Mouse (Mus musculus) heart, embryonic 11.5 days (tissue): Measurements from ENCODE around the gene Zfp362. TPM values are rescaled to one million over a fixed set of nuclear protein-coding genes. Genes with fewer than 3 reads are reported as not detected.

ENCODE experiments used
- ATAC-seq: fragments of 200-750 bp; cut with Nextera tagmentation; replicated peaks from 2 replicates; pipeline ENCODE4 v1.8.0; 2017; ENCODE audit warnings: moderate library complexity; ENCODE audit not compliant: insufficient number of reproducible peaks, low FRiP score, low TSS enrichment
- H3K27ac ChIP-seq: fragments of 300-500 bp; sonication (generic); 2 replicates; pipeline ENCODE4 v1.5.1; 2014; ENCODE audit warnings: mild to moderate bottlenecking, low read depth, low read length
- H3K27me3 ChIP-seq: fragments of 300-500 bp; sonication (generic); 2 replicates; pipeline ENCODE4 v1.6.1; 2014; ENCODE audit warnings: mild to moderate bottlenecking, low read length, mixed read lengths; ENCODE audit not compliant: control insufficient read depth, insufficient read depth
- H3K36me3 ChIP-seq: fragments of 300-500 bp; sonication (generic); 2 replicates; pipeline ENCODE4 v1.6.1; 2014; ENCODE audit warnings: mild to moderate bottlenecking, low read length, moderate library complexity, mixed read lengths; ENCODE audit not compliant: control insufficient read depth, insufficient read depth
- H3K4me1 ChIP-seq: fragments of 300-500 bp; sonication (generic); 2 replicates; pipeline ENCODE4 v1.6.1; 2014; ENCODE audit warnings: low read length; ENCODE audit not compliant: control insufficient read depth, insufficient read depth
- H3K4me2 ChIP-seq: fragments of 300-500 bp; sonication (generic); 2 replicates; pipeline ENCODE4 v1.6.1; 2014; ENCODE audit warnings: mild to moderate bottlenecking, moderate library complexity
- H3K4me3 ChIP-seq: fragments of 300-500 bp; sonication (generic); 2 replicates; pipeline ENCODE4 v1.5.1; 2014; ENCODE audit warnings: low read depth, low read length
- H3K9ac ChIP-seq: fragments of 300-500 bp; sonication (generic); 2 replicates; pipeline ENCODE4 v1.6.1; 2014; ENCODE audit warnings: mild to moderate bottlenecking, low read depth, low read length, moderate library complexity
- H3K9me3 ChIP-seq: fragments of 300-500 bp; sonication (generic); replicated peaks from 2 replicates; pipeline ENCODE4 v1.6.1; 2016; ENCODE audit warnings: low read length; ENCODE audit not compliant: control insufficient read depth
- WGBS: fragments of 180-500 bp; shearing (Covaris S2); extraction: QIAGEN DNeasy Blood & Tissue Kit; methylation state at CpG from one replicate; pipeline ENCODE4 v1.1.7; 2014; ENCODE audit not compliant: insufficient replicate concordance; 5-methylcytosine and 5-hydroxymethylcytosine counted together
- polyA plus RNA-seq: library from polyadenylated mRNA; unstranded; fragments of >200 nt; fragmentation: Nextera tagmentation; extraction: Ambion mirVana; gene quantifications from 2 replicates; pipeline ENCODE4 v1.2.1, GENCODE M21; 2014

Gene Zfp362
- polyA plus RNA-seq, 1 experiment from 2014 or later = 21.3 TPM

GRCm38 (mm10) chr4:128805150-128806042 lies 449 bp downstream of the Zfp362 start:
- H3K4me3 ChIP-seq = peak overlapping the region; percentile 81
- under 1% methylated on average over 47 of the region's 74 CpGs for WGBS
- H3K9ac ChIP-seq = peak overlapping the region; percentile 95
- no peaks in the 10 kb centered on the region for H3K27me3 ChIP-seq
- peaks cover 36% of the 10 kb centered on the region for H3K4me1 ChIP-seq
- peak overlapping the region; percentile 92 for H3K4me2 ChIP-seq
- ATAC-seq = no peak
- no peaks in the 10 kb centered on the region for H3K36me3 ChIP-seq
- H3K27ac ChIP-seq = peak overlapping the region; percentile 96
- no peaks in the 10 kb centered on the region for H3K9me3 ChIP-seq

GRCm38 (mm10) chr4:128804426-128805149 lies 1.3 kb downstream of the Zfp362 start:
- H3K4me2 ChIP-seq = peak overlapping the region; percentile 92
- ATAC-seq = no peak
- peak overlapping the region; percentile 95 for H3K9ac ChIP-seq
- H3K36me3 ChIP-seq = no peaks in the 10 kb centered on the region
- peak overlapping the region; percentile 81 for H3K4me3 ChIP-seq
- no peaks in the 10 kb centered on the region for H3K27me3 ChIP-seq
- H3K9me3 ChIP-seq = no peaks in the 10 kb centered on the region
- H3K4me1 ChIP-seq = peaks cover 36% of the 10 kb centered on the region
- H3K27ac ChIP-seq = peak overlapping the region; percentile 96
- WGBS = under 1% methylated on average over 6 of the region's 6 CpGs

DNA sequence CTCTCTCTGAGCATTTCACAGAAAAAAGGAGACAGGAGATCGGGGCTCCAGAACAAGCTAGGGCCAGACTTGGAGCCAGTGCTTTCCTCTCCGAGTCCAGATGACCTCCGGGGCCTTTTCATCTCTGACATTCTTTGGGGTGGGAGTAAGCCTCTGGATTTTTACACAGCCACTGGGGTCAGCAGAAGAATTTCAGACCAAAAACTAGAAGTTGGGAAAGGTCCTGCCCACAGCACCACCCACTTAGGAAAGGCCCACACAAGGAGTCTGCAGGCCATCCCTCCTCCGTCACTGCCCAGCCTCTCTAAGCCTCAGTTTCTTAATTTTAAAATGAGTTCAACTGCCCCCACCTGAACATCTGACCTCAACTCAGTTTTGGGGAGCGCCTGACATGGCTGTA lies 2.3 kb downstream of the Zfp362 start:
- WGBS = 39% methylated on average over 5 of the region's 5 CpGs
- H3K9ac ChIP-seq = peak overlapping the region; percentile 95; the same call in 1 of the 2 replicates
- peak overlapping the region; percentile 92 for H3K4me2 ChIP-seq
- H3K4me1 ChIP-seq = peaks cover 41% of the 10 kb centered on the region
- H3K36me3 ChIP-seq = no peaks in the 10 kb centered on the region
- ATAC-seq = no peak
- H3K27me3 ChIP-seq = no peaks in the 10 kb centered on the region
- H3K4me3 ChIP-seq = no peak overlapping the region; the same call in 1 of the 2 replicates
- H3K27ac ChIP-seq = peak overlapping the region; percentile 76
- no peaks in the 10 kb centered on the region for H3K9me3 ChIP-seq

GRCm38 (mm10) chr4:128801675-128802465 lies 4.0 kb downstream of the Zfp362 start:
- no peak for ATAC-seq
- Histone ChIP-seq H3K27me3 (no peaks in the 10 kb centered on the region), H3K4me1 (peaks cover 48% of the 10 kb centered on the region), H3K9me3 (no peaks in the 10 kb centered on the region), H3K4me2 (no peak overlapping the region), H3K36me3 (no peaks in the 10 kb centered on the region), H3K9ac (no peak overlapping the region), H3K27ac (no peak overlapping the region), H3K4me3 (no peak overlapping the region)
- 38% methylated on average over 9 of the region's 9 CpGs for WGBS

DNA sequence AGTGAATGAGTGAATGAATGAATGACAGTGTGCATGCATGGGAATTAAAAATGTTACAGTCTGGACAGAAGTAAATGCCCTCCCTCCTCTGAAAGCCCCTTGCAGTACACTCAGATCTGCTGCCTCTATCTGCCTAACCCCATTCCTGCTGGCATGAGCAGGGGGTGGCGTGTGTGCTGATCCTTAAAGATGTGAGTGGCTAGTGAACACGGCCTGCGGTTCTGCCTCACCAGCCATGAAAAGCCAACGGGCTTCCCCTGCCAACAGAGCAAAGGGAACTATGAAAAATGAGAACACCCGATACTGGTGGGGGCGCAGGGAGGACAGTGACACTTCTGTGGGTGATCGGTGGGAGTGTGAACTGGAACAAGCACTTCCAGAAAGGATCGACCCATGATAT lies 9.1 kb downstream of the Zfp362 start:
- no peak overlapping the region for H3K9ac ChIP-seq
- H3K27ac ChIP-seq = no peak overlapping the region

GRCm38 (mm10) chr4:128795596-128795995 lies 10.2 kb downstream of the Zfp362 start:
- H3K4me1 ChIP-seq = peaks cover 49% of the 10 kb centered on the region
- H3K36me3 ChIP-seq = no peaks in the 10 kb centered on the region
- H3K27ac ChIP-seq = no peak overlapping the region

More for the DNA sequence above, 9.1 kb downstream of the Zfp362 start:
- H3K9me3 ChIP-seq = no peaks in the 10 kb centered on the region
- WGBS = 81% methylated on average over 8 of the region's 8 CpGs
- H3K4me2 ChIP-seq = no peak overlapping the region
- no peak for ATAC-seq
- no peak overlapping the region for H3K4me3 ChIP-seq
- H3K27me3 ChIP-seq = no peaks in the 10 kb centered on the region
- H3K36me3 ChIP-seq = no peaks in the 10 kb centered on the region
- H3K4me1 ChIP-seq = peaks cover 54% of the 10 kb centered on the region

GRCm38 (mm10) chr4:128794198-128794597 lies 11.6 kb downstream of the Zfp362 start:
- Histone ChIP-seq H3K27me3 (no peaks in the 10 kb centered on the region), H3K36me3 (peaks cover 6% of the 10 kb centered on the region), H3K4me2 (no peak overlapping the region), H3K9me3 (no peaks in the 10 kb centered on the region), H3K4me1 (peaks cover 49% of the 10 kb centered on the region), H3K9ac (no peak overlapping the region), H3K4me3 (no peak overlapping the region), H3K27ac (peak overlapping the region; percentile 76)
- ATAC-seq = no peak
- WGBS = 77% methylated on average over 8 of the region's 8 CpGs

More at GRCm38 (mm10) chr4:128795596-128795995, 10.2 kb downstream of the Zfp362 start:
- 4% methylated on average over 9 of the region's 9 CpGs for WGBS
- no peaks in the 10 kb centered on the region for H3K9me3 ChIP-seq
- peak overlapping the region; percentile 41 for H3K4me2 ChIP-seq
- no peaks in the 10 kb centered on the region for H3K27me3 ChIP-seq
- H3K9ac ChIP-seq = 0 out of 2 replicates have a peak overlapping the region, but pooled peaks have one; percentile 34
- no peak overlapping the region for H3K4me3 ChIP-seq
- no peak for ATAC-seq

- Histone ChIP-seq H3K9ac (no peak overlapping the region), H3K4me3 (no peak overlapping the region), H3K4me2 (no peak overlapping the region), H3K27me3 (no peaks in the 10 kb centered on the region), H3K27ac (peak overlapping the region; percentile 76), H3K36me3 (peaks cover 7% of the 10 kb centered on the region), H3K9me3 (no peaks in the 10 kb centered on the region), H3K4me1 (peaks cover 46% of the 10 kb centered on the region)
- 0 out of 2 replicates have a peak, but pooled peaks have one; percentile 28 for ATAC-seq
- WGBS = 12% methylated on average over 1 of the region's 1 CpGs
Measured at GRCm38 (mm10) chr4:128793710-128794109, 12.1 kb downstream of the Zfp362 start.
